Mouse (Mus musculus): Measurements from ENCODE around the gene Zbtb46.
A peak's percentile ranks its signal among the peaks of the same experiment; 100 is the strongest.

The Zbtb46 gene

DNA sequence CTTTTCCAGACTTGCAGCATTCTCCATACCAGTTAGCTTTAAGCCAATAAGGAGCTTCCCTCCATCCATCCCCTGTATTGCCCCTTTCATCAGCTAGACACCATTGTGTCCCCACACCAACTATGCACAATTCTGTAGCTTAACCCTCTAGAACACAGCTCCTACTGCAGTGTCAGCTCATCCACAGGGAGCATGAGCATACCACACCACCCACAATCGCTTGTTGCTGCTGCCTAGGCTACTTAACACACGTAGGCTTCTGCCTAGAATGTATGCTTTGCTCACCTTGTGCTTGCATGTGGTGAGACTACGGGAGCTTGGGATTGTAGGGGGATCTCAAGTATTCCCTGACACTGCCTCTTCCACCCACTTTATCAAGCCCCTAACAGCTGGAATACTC, 102.4 kb downstream of the Zbtb46 start:
- DNase-seq = no peak

- no peak for DNase-seq
Measured at GRCm38 (mm10) chr2:181342766-181343165, 116.5 kb downstream of the Zbtb46 start.

- peak; percentile 71 for DNase-seq
Measured at GRCm38 (mm10) chr2:181340426-181340825, 118.8 kb downstream of the Zbtb46 start.

Data from cerebellum, adult 9-11 months (tissue).